Mouse (Mus musculus): ENCODE measurements around the gene Hfm1. TPM values are rescaled to one million over a fixed set of nuclear protein-coding genes. Genes with fewer than 3 reads are reported as not detected.

Gene Hfm1
- polyA plus RNA-seq, 1 experiment, result 0.49 TPM

DNA sequence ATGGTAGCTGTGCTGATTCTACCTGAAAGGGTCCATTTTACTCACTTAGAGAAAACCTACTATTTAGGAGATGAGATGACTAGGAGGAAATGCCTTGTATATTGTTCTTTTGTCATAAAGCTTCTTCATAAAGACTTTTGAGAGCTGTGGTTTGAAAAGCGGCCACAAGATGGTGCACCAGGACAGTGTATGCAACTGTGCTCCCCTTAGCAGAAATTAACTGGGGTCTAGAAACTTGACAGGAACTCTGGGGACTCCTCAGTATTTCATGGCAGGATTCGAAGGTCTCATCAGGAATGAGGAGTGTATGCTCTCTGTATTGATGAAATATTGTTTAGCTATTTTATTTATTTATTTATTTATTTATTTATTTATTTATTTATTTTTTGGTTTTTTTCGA, 65.7 kb downstream of the Hfm1 start:
- Histone ChIP-seq H3K27me3 (ENCODE audit: control insufficient read depth, insufficient read depth, low read length) (no peaks in the 10 kb centered on the region), H3K4me3 (ENCODE audit: control insufficient read depth, insufficient read depth, low read length) (no peak overlapping the region), H3K27ac (ENCODE audit: control insufficient read depth, insufficient read depth, low read length) (no peak overlapping the region), H3K4me1 (replicated peaks; ENCODE audit: control insufficient read depth, insufficient read depth, low read length) (no peaks in the 10 kb centered on the region), H3K36me3 (ENCODE audit: control insufficient read depth, insufficient read depth, low read length) (no peaks in the 10 kb centered on the region)
- peak; percentile 80 for DNase-seq
- TF ChIP-seq POLR2A (IDR thresholded peaks at IDR 0.05; ENCODE audit: control insufficient read depth, extremely low read depth, insufficient read depth, low read length, poor library complexity), result no peak
- TF ChIP-seq CTCF (IDR thresholded peaks at IDR 0.05; ENCODE audit: borderline replicate concordance, control insufficient read depth, extremely low read depth, insufficient read depth, low read length, poor library complexity), result no peak
- 34% methylated on average over 3 of the region's 3 CpGs for WGBS

DNA sequence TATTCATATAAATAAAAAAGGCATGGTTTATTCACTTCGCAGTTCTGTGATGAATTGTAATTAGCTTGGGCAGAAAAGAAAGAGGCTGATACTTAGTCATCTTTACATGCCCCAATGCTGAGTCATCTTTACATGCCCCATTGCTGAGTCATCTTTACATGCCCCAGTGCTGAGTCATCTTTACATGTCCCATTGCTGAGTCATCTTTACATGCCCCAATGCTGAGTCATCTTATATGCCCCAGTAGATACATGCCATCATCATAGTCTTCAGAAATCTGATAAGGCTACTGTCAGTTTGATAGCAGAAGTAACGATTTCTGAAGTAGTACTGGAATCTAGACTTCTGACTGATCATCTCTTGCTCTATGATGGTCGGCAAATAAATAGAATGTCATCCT, 72.8 kb downstream of the Hfm1 start:
- Histone ChIP-seq H3K27me3 (ENCODE audit: control insufficient read depth, insufficient read depth, low read length) (no peaks in the 10 kb centered on the region), H3K4me3 (ENCODE audit: control insufficient read depth, insufficient read depth, low read length) (no peak overlapping the region), H3K4me1 (replicated peaks; ENCODE audit: control insufficient read depth, insufficient read depth, low read length) (no peaks in the 10 kb centered on the region), H3K36me3 (ENCODE audit: control insufficient read depth, insufficient read depth, low read length) (no peaks in the 10 kb centered on the region), H3K27ac (ENCODE audit: control insufficient read depth, insufficient read depth, low read length) (no peak overlapping the region)
- WGBS, result 98% methylated on average over 3 of the region's 3 CpGs
- TF ChIP-seq CTCF (IDR thresholded peaks at IDR 0.05; ENCODE audit: borderline replicate concordance, control insufficient read depth, extremely low read depth, insufficient read depth, low read length, poor library complexity) (no peak), POLR2A (IDR thresholded peaks at IDR 0.05; ENCODE audit: control insufficient read depth, extremely low read depth, insufficient read depth, low read length, poor library complexity) (no peak)
- DNase-seq, result no peak

DNA sequence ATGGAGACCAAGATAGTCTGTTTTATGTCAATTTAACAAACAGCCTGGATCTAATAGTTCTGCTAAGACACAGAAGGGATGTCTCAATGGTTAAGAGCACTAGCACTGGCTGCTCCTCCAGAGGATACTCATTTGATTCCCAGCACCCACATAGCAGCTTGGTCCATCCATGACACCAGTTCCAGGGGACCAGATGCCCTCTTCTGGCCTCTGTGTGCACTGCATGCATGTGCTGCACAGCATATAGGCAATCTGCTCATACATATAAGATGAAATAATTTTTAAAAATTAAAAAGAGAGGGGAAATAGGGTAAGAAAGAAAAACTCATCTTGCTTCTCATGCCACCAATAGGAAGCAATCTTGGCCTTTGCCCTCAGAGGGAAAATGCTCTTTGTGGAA, 79.1 kb downstream of the Hfm1 start:
- no peak overlapping the region for H3K4me3 ChIP-seq (ENCODE audit: control insufficient read depth, insufficient read depth, low read length)
- no peaks in the 10 kb centered on the region for H3K4me1 ChIP-seq (replicated peaks; ENCODE audit: control insufficient read depth, insufficient read depth, low read length)
- H3K27me3 ChIP-seq (ENCODE audit: control insufficient read depth, insufficient read depth, low read length), result no peaks in the 10 kb centered on the region
- H3K27ac ChIP-seq (ENCODE audit: control insufficient read depth, insufficient read depth, low read length), result no peak overlapping the region
- TF ChIP-seq POLR2A (IDR thresholded peaks at IDR 0.05; ENCODE audit: control insufficient read depth, extremely low read depth, insufficient read depth, low read length, poor library complexity) (no peak), CTCF (IDR thresholded peaks at IDR 0.05; ENCODE audit: borderline replicate concordance, control insufficient read depth, extremely low read depth, insufficient read depth, low read length, poor library complexity) (no peak)
- no peak for DNase-seq
- H3K36me3 ChIP-seq (ENCODE audit: control insufficient read depth, insufficient read depth, low read length), result no peaks in the 10 kb centered on the region

DNA sequence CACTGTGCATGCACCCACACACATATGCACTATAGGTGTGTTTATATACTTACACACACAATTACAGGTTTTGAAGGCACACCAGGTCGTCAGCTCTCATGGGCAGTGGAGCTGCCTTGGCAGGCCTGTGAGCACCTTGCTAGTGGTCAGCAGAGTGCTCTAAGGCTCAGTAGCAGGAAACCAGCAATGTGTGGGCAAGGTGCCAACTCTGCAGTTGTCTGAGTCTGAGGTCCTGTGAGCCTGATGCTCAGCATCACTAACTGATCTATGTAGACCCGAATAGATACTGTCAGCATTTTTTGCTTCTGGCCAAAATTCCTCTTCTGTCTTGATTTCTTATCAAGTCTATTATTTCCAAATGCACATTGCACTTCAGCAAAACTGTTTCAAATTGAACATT, 82.2 kb downstream of the Hfm1 start:
- TF ChIP-seq POLR2A (IDR thresholded peaks at IDR 0.05; ENCODE audit: control insufficient read depth, extremely low read depth, insufficient read depth, low read length, poor library complexity) (no peak), CTCF (IDR thresholded peaks at IDR 0.05; ENCODE audit: borderline replicate concordance, control insufficient read depth, extremely low read depth, insufficient read depth, low read length, poor library complexity) (no peak)
- WGBS, result 75% methylated on average over 2 of the region's 2 CpGs

DNA sequence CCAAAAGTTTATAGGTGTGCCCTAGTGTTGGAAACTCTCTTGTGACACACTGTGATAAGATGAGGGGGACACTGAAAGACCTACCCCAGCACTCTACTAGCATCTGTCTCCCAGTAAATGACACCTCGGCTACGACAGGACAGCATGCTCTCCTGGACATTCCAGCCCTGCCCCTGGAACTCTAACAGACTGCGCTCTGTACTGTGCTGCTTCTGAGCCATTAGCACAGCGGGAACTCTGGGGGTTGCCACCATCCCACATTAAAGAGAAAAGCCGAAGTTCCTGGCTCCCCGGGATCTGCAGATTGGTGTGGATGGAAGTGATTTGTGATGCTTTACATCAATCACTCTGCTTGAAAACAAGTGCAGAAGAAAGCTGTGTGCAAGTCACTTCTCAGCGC, 93.1 kb downstream of the Hfm1 start:
- WGBS, result 70% methylated on average over 7 of the region's 7 CpGs
- H3K4me1 ChIP-seq (replicated peaks; ENCODE audit: control insufficient read depth, insufficient read depth, low read length), result no peaks in the 10 kb centered on the region
- no peaks in the 10 kb centered on the region for H3K36me3 ChIP-seq (ENCODE audit: control insufficient read depth, insufficient read depth, low read length)
- no peak overlapping the region for H3K4me3 ChIP-seq (ENCODE audit: control insufficient read depth, insufficient read depth, low read length)
- no peak for DNase-seq
- no peaks in the 10 kb centered on the region for H3K27me3 ChIP-seq (ENCODE audit: control insufficient read depth, insufficient read depth, low read length)
- no peak for TF ChIP-seq POLR2A (IDR thresholded peaks at IDR 0.05; ENCODE audit: control insufficient read depth, extremely low read depth, insufficient read depth, low read length, poor library complexity)
- TF ChIP-seq CTCF (IDR thresholded peaks at IDR 0.05; ENCODE audit: borderline replicate concordance, control insufficient read depth, extremely low read depth, insufficient read depth, low read length, poor library complexity), result no peak
- H3K27ac ChIP-seq (ENCODE audit: control insufficient read depth, insufficient read depth, low read length), result no peak overlapping the region

More for the DNA sequence above, 82.2 kb downstream of the Hfm1 start:
- Histone ChIP-seq H3K4me3 (ENCODE audit: control insufficient read depth, insufficient read depth, low read length) (no peak overlapping the region), H3K36me3 (ENCODE audit: control insufficient read depth, insufficient read depth, low read length) (no peaks in the 10 kb centered on the region), H3K27me3 (ENCODE audit: control insufficient read depth, insufficient read depth, low read length) (no peaks in the 10 kb centered on the region), H3K4me1 (replicated peaks; ENCODE audit: control insufficient read depth, insufficient read depth, low read length) (no peaks in the 10 kb centered on the region), H3K27ac (ENCODE audit: control insufficient read depth, insufficient read depth, low read length) (no peak overlapping the region)
- DNase-seq, result no peak

DNA sequence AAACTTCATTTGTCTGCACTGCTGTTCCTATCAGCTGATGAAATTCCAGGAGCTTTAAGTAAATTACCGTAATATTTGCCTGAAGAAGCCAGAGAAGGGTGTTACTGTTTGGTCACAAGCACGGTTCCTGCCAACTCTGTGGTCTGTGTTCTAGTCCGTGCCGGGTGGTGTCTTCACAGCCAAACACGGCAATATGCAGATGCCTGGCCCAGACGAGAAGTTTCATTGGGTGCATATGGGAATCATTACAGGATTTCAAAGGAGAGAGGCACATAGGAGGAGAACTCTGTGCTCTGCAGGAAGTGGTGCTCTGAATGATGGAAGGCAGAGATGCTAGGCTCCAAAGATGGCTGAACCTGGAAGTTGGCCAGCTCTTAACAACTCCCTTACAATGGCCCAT, 94.7 kb downstream of the Hfm1 start:
- no peak for DNase-seq
- 95% methylated on average over 6 of the region's 6 CpGs for WGBS
- no peaks in the 10 kb centered on the region for H3K36me3 ChIP-seq (ENCODE audit: control insufficient read depth, insufficient read depth, low read length)
- TF ChIP-seq POLR2A (IDR thresholded peaks at IDR 0.05; ENCODE audit: control insufficient read depth, extremely low read depth, insufficient read depth, low read length, poor library complexity), result no peak
- no peaks in the 10 kb centered on the region for H3K27me3 ChIP-seq (ENCODE audit: control insufficient read depth, insufficient read depth, low read length)
- no peak overlapping the region for H3K4me3 ChIP-seq (ENCODE audit: control insufficient read depth, insufficient read depth, low read length)
- no peak overlapping the region for H3K27ac ChIP-seq (ENCODE audit: control insufficient read depth, insufficient read depth, low read length)
- no peaks in the 10 kb centered on the region for H3K4me1 ChIP-seq (replicated peaks; ENCODE audit: control insufficient read depth, insufficient read depth, low read length)

DNA sequence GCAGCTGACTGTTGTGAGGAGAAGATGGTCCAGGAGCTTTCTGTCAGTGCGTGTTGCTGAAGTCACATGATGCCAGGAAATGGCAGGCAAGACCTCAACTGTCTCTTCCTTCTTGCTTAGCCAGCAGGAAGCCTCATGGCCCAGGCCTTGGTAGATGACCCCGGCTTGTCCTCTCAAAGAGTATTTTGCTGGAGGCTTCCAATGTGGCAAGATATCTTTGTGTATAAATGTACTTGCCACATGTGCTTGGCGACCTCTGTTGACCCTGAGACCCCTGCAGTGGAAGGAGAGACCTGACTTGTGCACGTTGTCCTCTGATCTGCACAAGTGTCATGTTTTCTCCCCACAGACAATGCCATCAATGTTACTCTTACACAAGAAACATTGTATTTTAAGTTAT, 95.3 kb downstream of the Hfm1 start:
- no peak for TF ChIP-seq POLR2A (IDR thresholded peaks at IDR 0.05; ENCODE audit: control insufficient read depth, extremely low read depth, insufficient read depth, low read length, poor library complexity)
- no peak for TF ChIP-seq CTCF (IDR thresholded peaks at IDR 0.05; ENCODE audit: borderline replicate concordance, control insufficient read depth, extremely low read depth, insufficient read depth, low read length, poor library complexity)
- no peaks in the 10 kb centered on the region for H3K27me3 ChIP-seq (ENCODE audit: control insufficient read depth, insufficient read depth, low read length)
- peaks cover 4% of the 10 kb centered on the region for H3K4me1 ChIP-seq (replicated peaks; ENCODE audit: control insufficient read depth, insufficient read depth, low read length)
- no peak overlapping the region for H3K4me3 ChIP-seq (ENCODE audit: control insufficient read depth, insufficient read depth, low read length)
- no peaks in the 10 kb centered on the region for H3K36me3 ChIP-seq (ENCODE audit: control insufficient read depth, insufficient read depth, low read length)
- no peak for DNase-seq
- H3K27ac ChIP-seq (ENCODE audit: control insufficient read depth, insufficient read depth, low read length), result no peak overlapping the region
- 59% methylated on average over 4 of the region's 4 CpGs for WGBS

All from thymus, adult 2 months (tissue).